Mouse (Mus musculus) kidney, postnatal 25 days (tissue): ENCODE results near the gene Zbtb7b.

Experiments used
- DNase-seq, 2 experiments: peaks; one replicate each; pipeline ENCODE4 v3.0.0; 2021; ENCODE audit warnings: mixed read lengths in 2 of 2

Zbtb7b gene

GRCm38 (mm10) chr3:89418170-89418860 lies 23.7 kb upstream of the Zbtb7b start, which contains the start of the genes Cks1b and Shc1:
Cks1b (minus strand) TSS chr3:89418383.
Shc1 (plus strand) TSS chr3:89418443.
- peak; percentile 95 to 99 for DNase-seq

DNA sequence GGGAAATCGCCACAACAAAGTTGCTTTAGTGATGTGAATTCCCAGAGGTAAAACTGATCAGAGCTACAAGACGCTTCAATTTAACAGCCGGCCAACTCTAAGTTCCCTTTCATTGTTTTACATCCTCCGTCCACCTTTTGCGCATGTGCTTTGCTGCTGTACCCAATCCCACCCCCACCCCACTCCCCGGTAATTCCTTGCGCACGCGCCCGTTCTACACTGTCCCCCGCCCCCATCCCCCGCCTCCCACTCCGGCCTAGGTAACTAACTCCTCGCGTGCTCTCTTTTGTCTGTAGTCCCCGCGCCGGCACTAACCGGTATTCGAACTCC lies 23.2 kb upstream of the Zbtb7b start:
- DNase-seq = no peak

GRCm38 (mm10) chr3:89417131-89417530 lies 22.6 kb upstream of the Zbtb7b start:
- no peak for DNase-seq

- DNase-seq = no peak
Measured at GRCm38 (mm10) chr3:89416158-89416557, 21.6 kb upstream of the Zbtb7b start.

DNA sequence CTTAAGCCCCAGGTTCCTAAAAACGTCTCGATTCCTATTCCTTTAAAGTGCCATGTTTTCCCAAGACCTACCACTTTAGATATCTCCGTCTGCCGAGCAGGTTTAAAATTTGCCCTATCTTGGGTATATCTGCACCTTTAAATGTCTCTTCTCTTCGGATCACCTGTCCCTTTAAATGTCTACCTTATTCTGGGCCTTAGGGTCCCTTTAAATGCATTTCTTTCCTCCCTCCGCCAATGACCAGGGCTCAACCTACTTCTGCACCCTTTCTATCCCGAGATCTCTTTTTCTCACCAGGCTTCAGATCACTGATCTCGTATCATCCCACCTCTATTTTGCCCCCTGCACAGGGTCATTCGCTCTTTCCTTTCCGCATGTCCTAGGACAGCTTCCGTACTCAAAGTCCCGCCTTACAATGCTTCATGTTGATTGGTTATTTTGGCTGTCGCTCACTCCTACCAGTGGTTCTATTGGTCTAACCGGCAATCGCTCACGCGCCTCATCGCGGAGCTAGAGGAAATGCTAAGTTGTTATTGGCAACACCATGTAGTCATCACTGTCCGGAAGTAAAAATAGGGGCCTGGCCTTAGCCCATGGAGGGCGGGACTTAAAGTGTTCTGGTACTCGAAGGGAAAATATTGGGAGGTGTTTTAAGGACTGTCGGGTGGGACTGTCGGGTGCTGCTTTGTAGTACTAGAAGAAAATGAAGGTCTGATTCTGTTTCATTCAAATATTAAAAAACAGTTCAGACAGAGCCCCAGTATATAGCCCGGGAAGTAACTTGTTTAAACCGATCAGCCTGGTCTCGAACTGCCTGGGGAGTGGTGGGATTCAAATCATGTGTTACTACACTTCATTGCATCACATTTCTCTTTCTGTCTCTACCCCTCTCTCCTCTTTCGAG lies 17.2 kb upstream of the Zbtb7b start, which contains the start of gene Flad1:
Gene Flad1 (minus strand): TSS at position 381 of the 904 bp plus-strand sequence.
- DNase-seq = peak; percentile 98 to 99

GRCm38 (mm10) chr3:89410864-89411263 lies 16.3 kb upstream of the Zbtb7b start:
- DNase-seq = no peak

- no peak for DNase-seq
Measured at GRCm38 (mm10) chr3:89409701-89410100, 15.1 kb upstream of the Zbtb7b start.

- no peak for DNase-seq
Measured at GRCm38 (mm10) chr3:89408448-89408847, 13.9 kb upstream of the Zbtb7b start.

- DNase-seq = no peak
Measured at GRCm38 (mm10) chr3:89406887-89407286, 12.3 kb upstream of the Zbtb7b start.

DNA sequence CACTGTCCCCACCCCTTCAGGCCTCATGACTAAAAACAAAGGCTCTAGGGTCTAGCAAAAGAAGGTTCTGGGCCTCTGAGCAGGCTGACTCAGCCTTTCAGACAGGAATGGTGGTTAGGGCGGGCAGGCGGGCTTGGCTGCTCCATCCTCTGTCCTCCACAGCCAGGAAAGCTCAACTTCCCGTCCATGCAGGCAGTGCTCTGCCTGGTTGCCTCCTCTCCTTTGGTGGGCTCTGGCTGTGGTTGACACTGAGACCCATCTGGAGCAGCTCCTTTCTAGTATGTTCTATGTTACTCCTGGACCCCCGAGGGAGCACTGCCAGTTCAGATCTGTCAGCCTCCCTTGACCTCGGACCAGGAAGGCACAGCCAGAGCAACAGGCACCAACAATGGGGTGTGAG lies 8.1 kb upstream of the Zbtb7b start, which contains the start of gene Lenep:
Gene Lenep (minus strand): TSS at position 101 of the 400 bp plus-strand sequence.
- no peak for DNase-seq

- no peak for DNase-seq
Measured at GRCm38 (mm10) chr3:89401329-89401728, 6.8 kb upstream of the Zbtb7b start.

- DNase-seq = no peak
Measured at GRCm38 (mm10) chr3:89396654-89397005, 2.1 kb upstream of the Zbtb7b start.

- peak; percentile 81 to 83 for DNase-seq
Measured at GRCm38 (mm10) chr3:89395806-89396653, 1.5 kb upstream of the Zbtb7b start.

GRCm38 (mm10) chr3:89395419-89395805 lies 836 bp upstream of the Zbtb7b start:
- DNase-seq = peak in 1 of 2 experiments; percentile 47

- DNase-seq = peak; percentile 93 to 96
Measured at GRCm38 (mm10) chr3:89394894-89395256, 299 bp upstream of the Zbtb7b start.

- DNase-seq = peak; percentile 99 to 100
Measured at GRCm38 (mm10) chr3:89393605-89394004, 971 bp downstream of the Zbtb7b start.

GRCm38 (mm10) chr3:89392871-89393311 lies 1.7 kb downstream of the Zbtb7b start:
- DNase-seq = peak; percentile 61 to 88

DNA sequence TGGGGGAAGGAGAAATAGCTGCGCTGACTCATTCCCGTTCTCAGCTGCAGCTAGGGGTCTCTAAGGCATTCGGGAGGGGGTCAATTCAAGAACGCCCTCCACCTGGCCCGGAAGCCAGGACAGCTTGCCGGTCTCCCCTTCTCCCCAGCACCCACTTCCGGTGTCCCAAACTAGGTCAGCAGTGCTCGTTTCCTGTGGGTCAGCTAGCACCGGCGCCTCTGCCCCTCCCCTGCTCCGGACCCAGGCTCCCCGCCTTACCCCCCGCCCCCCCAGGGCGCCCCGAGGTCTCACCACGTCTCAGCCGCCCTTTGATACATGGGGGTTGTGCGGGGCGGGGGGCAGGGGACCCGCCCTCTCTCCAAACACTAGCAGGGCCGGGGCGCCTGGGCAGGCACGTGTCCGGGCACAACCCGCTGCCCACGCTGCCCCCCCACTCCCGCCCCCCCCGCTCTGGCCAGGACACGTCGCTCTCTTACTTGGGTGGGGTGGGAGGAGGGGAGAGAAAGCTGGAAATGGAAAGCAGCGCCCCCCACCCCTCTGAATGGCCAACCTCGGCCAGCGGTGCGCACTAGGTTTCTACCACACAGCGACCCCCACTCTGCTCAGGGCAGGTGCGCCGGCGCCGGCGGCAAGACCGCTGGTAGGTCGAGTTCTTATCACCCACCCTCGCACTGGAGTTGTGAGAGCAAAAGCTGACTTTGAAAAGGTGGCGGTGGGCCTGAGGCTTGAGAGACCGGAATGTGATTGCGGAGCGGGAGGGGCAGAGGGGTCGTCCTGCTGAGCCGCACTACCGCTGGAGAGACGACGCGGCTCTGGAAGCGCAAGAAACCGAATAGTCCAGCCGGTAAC lies 2.7 kb downstream of the Zbtb7b start:
- DNase-seq = peak; percentile 71 to 90

GRCm38 (mm10) chr3:89390699-89391662 lies 3.6 kb downstream of the Zbtb7b start:
- DNase-seq = peak in 1 of 2 experiments; percentile 64

DNA sequence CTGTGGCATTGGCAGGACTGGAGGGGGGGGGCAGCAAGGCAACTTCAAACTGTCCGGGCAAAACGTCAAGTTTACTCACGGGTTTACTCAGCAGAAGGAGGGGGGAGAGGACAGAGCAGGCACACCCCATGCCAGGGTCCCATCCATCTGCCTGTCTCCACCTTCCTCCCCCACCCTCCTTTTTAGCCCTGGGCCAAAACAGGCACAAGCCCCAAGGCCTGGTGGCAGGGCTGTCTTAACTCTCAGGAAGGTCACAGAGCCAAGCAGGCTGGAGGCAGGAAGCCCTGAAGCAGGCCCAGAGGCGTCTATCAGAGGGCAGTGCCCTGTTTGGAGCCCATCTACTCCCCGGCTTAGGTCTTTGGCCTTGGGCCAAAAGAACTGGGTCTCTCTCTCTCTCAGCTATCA lies 4.5 kb downstream of the Zbtb7b start:
- peak in 1 of 2 experiments; percentile 62 for DNase-seq
